Mouse (Mus musculus) MEL (cell line): ENCODE measurements at regions not wholly inside any gene's neighbourhood (a gene's known extent, or its start where the extent isn't known, plus 50 kb on each side); places are given as distances from the start of the nearest gene placed in this dataset.

Experiments used
- CHD1 ChIP-seq: IDR thresholded peaks from 2 replicates; pipeline ENCODE4 v1.6.1; 2012; ENCODE audit warnings: low read depth, mild to moderate bottlenecking, inconsistent platforms, low read length, improper control_type of control experiment
- CTCF ChIP-seq, 3 experiments: IDR thresholded peaks in 2 of 3; conservative IDR thresholded peaks in 1 of 3; 2 replicates each; pipeline ENCODE4 v1.5.1; 2011 to 2012; ENCODE audit warnings: low read length in 3 of 3, low read depth in 2 of 3, mild to moderate bottlenecking in 2 of 3, improper control_type of control experiment in 1 of 3, inconsistent platforms in 1 of 3, mixed read lengths in 1 of 3, moderate library complexity in 1 of 3; ENCODE audit not compliant: control insufficient read depth in 1 of 3, insufficient read depth in 1 of 3, poor library complexity in 1 of 3, severe bottlenecking in 1 of 3
- ELF1 ChIP-seq: IDR thresholded peaks from 2 replicates; pipeline ENCODE4 v1.6.1; 2014; ENCODE audit warnings: low read depth, mild to moderate bottlenecking, inconsistent platforms, low read length, improper control_type of control experiment, moderate library complexity
- GATA1 ChIP-seq: IDR thresholded peaks from 2 replicates; pipeline ENCODE4 v1.6.1; 2011; ENCODE audit warnings: low read depth, low read length, improper control_type of control experiment
- POLR2A ChIP-seq, 2 experiments: IDR thresholded peaks; 2 replicates each; pipeline ENCODE4 v1.6.1; 2011 to 2012; ENCODE audit warnings: low read length in 2 of 2, mild to moderate bottlenecking in 2 of 2, control low read depth in 1 of 2, improper control_type of control experiment in 1 of 2, low read depth in 1 of 2, moderate library complexity in 1 of 2; ENCODE audit not compliant: control insufficient read depth in 1 of 2, insufficient read depth in 1 of 2, poor library complexity in 1 of 2
- POLR2AphosphoS5 ChIP-seq: IDR thresholded peaks from 2 replicates; pipeline ENCODE4 v1.6.1; 2012; ENCODE audit warnings: low read depth, borderline replicate concordance, mild to moderate bottlenecking, inconsistent platforms, low read length, moderate library complexity, mixed read lengths
- TAL1 ChIP-seq: IDR thresholded peaks from 2 replicates; pipeline ENCODE4 v1.6.1; 2012; ENCODE audit warnings: mild to moderate bottlenecking, inconsistent platforms, low read length, moderate library complexity, mixed read lengths
- TBP ChIP-seq: IDR thresholded peaks from 2 replicates; pipeline ENCODE4 v1.8.0; 2011; ENCODE audit warnings: low read depth, low read length, improper control_type of control experiment
- TCF12 ChIP-seq: IDR thresholded peaks from 2 replicates; pipeline ENCODE4 v1.6.1; 2014; ENCODE audit warnings: low read depth, mild to moderate bottlenecking, inconsistent platforms, low read length, improper control_type of control experiment, moderate library complexity
- UBTF ChIP-seq: IDR thresholded peaks from 2 replicates; pipeline ENCODE4 v1.6.1; 2012; ENCODE audit warnings: low read depth, mild to moderate bottlenecking, inconsistent platforms, low read length, improper control_type of control experiment, moderate library complexity, borderline replicate concordance; ENCODE audit not compliant: insufficient read depth
- USF1 ChIP-seq: IDR thresholded peaks from 2 replicates; pipeline ENCODE4 v1.6.1; 2014; ENCODE audit warnings: low read depth, mild to moderate bottlenecking, inconsistent platforms, low read length, improper control_type of control experiment, moderate library complexity
- USF2 ChIP-seq, 2 experiments: IDR thresholded peaks; 2 replicates each; pipeline ENCODE4 v1.6.1; 2011 to 2012; ENCODE audit warnings: improper control_type of control experiment in 2 of 2, low read length in 2 of 2, borderline replicate concordance in 1 of 2, inconsistent platforms in 1 of 2, low read depth in 1 of 2, mild to moderate bottlenecking in 1 of 2; ENCODE audit not compliant: insufficient read depth in 1 of 2
- ZKSCAN1 ChIP-seq: IDR thresholded peaks from 2 replicates; pipeline ENCODE4 v1.6.1; 2012; ENCODE audit warnings: low read depth, mild to moderate bottlenecking, inconsistent platforms, low read length, improper control_type of control experiment, moderate library complexity

DNA sequence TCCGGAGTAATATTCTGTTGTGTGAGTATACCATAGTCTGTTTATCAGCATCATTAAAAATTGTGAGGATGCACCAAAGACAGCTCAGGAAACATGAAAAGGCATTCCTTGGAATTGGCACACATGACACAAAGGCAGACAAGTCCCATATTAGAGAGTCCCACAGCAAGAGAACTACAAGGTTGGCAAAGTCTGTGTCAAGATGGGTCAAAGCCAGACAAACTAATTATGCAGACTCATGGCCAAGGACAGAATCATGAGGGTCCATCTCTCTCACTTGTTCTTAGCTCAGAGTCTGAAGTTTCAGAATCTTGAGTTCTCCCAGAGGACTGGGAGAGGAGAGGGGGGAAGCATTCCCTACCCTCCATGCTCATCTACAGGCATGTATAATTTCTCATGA, 731.1 kb downstream of the Adgrl2 start:
- TF ChIP-seq CTCF (IDR thresholded peaks at IDR 0.05 in 2 of 3, conservative IDR thresholded peaks at IDR 0.05 in 1 of 3; ENCODE audit: control insufficient read depth in 1 of 3, insufficient read depth in 1 of 3, low read depth in 2 of 3, low read length in 3 of 3, poor library complexity in 1 of 3, severe bottlenecking in 1 of 3) (no peak), USF2 (IDR thresholded peaks at IDR 0.05; ENCODE audit: borderline replicate concordance in 1 of 2, insufficient read depth in 1 of 2, low read depth in 1 of 2, low read length in 2 of 2) (no peak), POLR2AphosphoS5 (no peak), POLR2A (IDR thresholded peaks at IDR 0.05; ENCODE audit: control insufficient read depth in 1 of 2, insufficient read depth in 1 of 2, low read depth in 1 of 2, low read length in 2 of 2, poor library complexity in 1 of 2) (no peak), TAL1 (no peak), CHD1 (no peak), TBP (no peak), UBTF (no peak), ELF1 (no peak), ZKSCAN1 (no peak), USF1 (no peak), TCF12 (no peak), GATA1 (no peak)
